Mouse (Mus musculus) granulocyte monocyte progenitor cell, adult 5-6 weeks (primary cell): ENCODE measurements at regions not wholly inside any gene's neighbourhood (a gene's known extent, or its start where the extent isn't known, plus 50 kb on each side); places are given as distances from the start of the nearest gene placed in this dataset.
A peak's percentile ranks its signal among the peaks of the same experiment; 100 is the strongest.

Source experiments
- ATAC-seq: replicated peaks from 2 replicates; pipeline ENCODE4 v1.8.0; 2016; ENCODE audit warnings: mild to moderate bottlenecking, moderate TSS enrichment, inconsistent platforms; ENCODE audit not compliant: poor library complexity, severe bottlenecking

DNA sequence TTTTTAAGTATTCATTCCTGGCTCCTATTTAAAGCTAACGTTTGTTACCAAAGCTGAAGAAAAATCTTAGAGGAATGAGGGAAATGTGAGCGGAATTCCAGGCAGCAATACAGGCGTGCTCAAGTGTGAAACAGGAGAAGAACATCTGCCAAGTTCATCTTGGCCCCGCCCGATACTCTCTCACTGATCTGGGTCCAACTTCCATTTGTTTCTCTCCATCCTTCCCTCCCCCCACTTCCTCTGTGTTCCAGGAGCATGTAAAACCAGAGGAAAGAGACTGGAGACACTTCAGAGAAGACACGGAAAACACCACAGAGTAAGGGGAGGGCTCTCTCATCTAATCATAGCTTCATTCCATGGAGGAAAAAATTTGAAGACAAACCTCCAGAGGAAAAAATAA is 346.7 kb downstream of the Gm11361 start:
- ATAC-seq = no peak

GRCm38 (mm10) chr13:28600792-28601191 is 343.5 kb downstream of the Gm11361 start:
- peak; percentile 95 for ATAC-seq

DNA sequence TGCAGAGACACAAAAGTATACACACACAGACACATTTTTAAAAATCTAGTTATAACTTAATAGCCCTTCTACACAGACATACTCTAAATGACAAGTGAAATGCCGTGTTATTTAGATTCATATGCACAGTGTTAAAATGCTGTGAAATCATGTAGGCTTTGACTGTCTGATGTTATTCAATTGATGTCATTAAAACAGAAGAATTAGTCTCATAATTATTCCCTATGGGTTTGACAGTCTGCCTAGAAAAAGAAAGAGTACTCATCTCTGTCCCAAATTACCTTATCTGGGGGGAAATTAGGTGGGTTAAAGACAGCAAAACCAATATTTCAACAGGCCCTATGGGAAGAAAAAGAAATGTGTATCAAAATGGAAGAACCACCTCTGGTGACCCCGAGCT is 339.0 kb downstream of the Gm11361 start:
- no peak for ATAC-seq

DNA sequence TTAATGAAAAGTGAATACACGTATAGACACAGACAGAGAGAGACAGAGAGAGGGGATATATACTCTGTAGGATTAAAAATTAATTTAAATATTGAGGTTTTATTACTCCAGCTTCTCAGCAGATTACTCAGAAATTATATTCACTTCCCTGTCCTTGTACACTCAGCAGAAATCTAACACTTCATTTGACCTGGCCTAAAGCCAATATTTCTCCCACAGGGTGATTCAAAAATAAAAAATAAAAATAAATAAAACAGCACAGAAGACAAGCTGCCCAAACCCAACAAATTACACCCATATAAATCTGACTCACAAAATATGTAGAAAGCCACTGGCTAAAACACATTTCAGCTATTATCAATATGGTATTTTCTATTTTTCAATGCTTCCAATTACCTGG is 334.8 kb downstream of the Gm11361 start:
- ATAC-seq = no peak

DNA sequence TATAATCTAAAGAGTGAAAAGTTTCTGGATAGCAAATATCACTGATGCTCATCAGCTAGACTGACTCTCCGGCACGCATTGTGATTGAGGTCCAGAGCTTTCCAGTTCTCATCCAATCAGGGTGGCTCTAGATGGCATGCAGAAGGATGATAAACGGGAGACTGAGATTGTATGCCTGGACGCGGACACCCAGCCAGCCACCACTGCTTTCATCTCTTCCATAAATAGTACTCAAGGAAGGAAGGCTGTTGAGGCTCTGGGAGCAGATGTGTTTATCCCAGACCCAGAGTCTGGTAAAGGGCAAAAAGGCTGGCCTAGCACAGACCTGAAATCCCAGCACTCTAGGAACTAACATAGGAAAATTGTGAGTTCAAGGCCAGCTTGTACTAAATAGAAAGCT is 330.6 kb downstream of the Gm11361 start:
- ATAC-seq = no peak

- ATAC-seq = no peak
Observed at GRCm38 (mm10) chr13:28586693-28587092, 329.4 kb downstream of the Gm11361 start.

- ATAC-seq = no peak
Observed at GRCm38 (mm10) chr13:28586140-28586539, 328.8 kb downstream of the Gm11361 start.

DNA sequence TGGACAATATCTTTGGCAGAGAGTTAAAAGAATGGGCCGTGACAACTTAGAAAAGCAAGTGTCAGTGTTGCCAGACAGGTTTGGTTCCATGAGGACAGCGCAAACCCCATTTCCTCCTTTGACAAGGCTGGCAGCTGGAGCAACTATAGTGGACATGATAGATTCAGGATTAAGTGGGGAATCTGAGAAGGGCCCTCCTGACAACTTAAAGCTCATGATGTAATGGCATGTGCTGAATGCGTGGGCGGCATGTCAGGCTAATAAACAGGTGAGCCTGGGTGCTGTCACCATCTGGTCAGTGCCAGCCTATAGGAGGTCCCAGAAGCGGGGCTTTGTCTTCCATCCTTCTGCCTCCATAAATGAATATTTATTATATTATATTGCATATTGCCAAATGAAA is 326.3 kb downstream of the Gm11361 start:
- ATAC-seq = no peak

DNA sequence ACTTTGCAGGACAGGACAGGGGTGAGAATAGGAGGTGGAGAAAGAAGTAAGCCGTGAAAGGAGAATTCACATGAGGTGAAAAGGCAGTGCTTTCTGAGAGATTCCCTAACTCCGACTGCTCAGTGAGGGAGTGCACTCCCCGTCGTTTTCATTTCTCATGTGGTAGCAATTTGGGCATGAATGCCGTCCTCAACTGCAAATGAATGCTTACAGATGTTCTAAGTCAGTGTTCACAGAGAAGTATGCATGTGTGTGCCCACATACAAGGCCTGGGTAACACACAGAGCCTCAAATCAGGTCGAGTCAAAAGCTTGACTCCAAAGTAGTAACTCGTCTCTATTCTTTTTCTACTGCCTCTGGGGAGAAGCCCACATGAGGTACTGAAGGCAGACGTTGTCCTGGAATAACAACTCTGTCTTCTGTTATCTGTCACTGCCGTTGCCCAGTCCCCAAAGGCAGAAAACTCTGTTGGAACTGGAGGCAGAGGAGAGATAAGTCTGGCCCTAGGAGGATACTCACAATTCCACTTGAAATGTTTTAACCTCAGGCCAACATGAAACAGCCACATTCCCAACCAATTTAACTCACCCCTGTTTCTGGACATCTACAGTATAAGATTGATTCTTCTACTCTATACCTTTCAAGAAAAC is 318.0 kb downstream of the Gm11361 start:
- no peak for ATAC-seq

DNA sequence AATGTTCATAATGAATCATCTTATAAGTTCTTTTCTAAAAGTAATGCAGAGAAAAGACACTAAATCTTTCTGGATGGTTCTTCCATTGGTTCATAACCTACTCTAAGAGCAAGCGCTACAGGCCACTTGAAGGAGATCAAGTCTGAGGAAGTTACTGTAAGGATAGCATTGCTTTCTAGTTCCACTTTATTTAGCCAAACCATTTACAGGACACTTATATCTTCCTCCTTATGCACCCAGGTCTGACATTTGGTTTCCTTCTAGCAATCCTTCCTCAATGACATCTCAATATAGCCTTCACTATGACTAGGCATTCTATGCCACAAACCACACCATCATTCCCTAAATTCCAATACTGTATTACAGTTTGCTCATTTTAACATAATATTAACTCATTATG is 316.0 kb downstream of the Gm11361 start:
- ATAC-seq = peak; percentile 74

DNA sequence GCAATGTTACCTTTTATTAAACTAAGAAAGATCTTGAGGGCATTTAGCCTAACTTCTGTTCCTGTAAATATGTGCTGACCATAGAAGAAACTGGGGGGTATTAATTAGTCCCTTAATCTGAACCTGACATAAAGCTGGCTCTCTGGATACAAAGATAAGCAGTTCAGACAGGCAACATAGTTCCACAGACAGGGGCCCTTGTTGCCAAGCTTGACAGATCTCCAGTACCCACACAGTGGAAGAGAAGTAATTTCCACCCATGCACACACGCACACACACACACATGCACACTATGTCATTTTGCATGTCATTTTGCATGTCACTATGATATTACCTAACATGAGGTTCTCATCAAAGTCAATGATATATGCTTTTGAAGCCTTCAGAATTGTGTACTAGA is 315.1 kb downstream of the Gm11361 start:
- no peak for ATAC-seq

- peak; percentile 62 for ATAC-seq
Observed at GRCm38 (mm10) chr13:28571716-28572115, 314.4 kb downstream of the Gm11361 start.

DNA sequence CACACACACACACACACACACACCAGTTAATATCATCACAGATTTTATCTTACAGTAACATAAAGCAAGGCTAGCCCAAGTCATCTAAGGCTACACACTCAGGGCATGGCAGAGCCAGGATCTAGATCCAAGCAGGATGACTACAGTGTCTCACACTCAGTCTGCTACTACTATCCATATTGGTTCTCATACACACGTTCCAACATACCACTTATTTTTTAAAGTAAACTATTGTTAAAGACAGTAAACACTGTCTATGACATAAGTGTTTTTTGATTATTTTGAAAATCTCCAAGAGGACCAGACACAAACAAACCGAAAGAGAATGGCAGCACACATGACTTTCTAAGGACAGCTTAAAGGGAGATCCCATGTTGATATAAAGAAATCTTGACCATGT is 306.3 kb downstream of the Gm11361 start:
- no peak for ATAC-seq

GRCm38 (mm10) chr13:28560081-28560480 is 302.8 kb downstream of the Gm11361 start:
- no peak for ATAC-seq

- ATAC-seq = peak; percentile 97
Observed at GRCm38 (mm10) chr13:28557032-28557570, 299.8 kb downstream of the Gm11361 start.

- peak; percentile 36 for ATAC-seq
Observed at GRCm38 (mm10) chr13:28556385-28556938, 299.1 kb downstream of the Gm11361 start.

GRCm38 (mm10) chr13:28554143-28554830 is 297.0 kb downstream of the Gm11361 start:
- no peak for ATAC-seq

DNA sequence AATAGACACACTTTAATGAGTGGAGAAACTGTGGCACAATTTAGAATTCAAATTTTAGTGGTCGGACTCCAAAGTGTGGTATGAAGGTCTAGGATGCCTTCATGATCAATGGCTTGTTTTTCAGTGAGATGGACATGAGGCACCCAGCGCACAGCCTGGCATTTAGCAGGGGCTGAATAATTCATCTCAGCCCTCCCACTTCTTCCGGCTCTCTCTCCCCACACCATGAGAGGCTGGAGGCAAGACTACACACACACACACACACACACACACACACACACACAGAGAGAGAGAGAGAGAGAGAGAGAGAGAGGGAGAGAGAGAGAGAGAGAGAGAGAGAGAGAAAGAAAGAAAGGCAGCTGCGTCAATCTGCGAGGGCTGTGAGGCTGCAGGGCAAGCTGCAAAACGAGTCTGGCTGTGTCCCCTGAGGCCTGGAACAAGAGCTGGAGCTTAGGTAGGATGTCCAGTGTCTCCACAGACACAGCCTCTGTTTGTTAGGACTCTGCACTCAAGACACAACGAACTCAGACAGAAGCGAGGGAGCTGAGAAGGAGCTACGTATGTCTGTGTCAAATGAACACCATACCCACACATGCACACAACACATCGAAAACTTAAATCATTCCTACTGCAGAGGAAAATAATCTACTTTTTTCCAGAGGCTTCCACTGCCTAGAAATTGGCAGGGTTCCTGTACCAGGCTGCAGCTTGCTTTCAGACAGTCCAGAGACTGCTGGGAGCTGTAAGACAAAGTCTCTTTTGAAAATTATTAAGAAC is 295.8 kb downstream of the Gm11361 start:
- ATAC-seq = no peak

- ATAC-seq = peak; percentile 65
Observed at GRCm38 (mm10) chr13:28551555-28551954, 294.2 kb downstream of the Gm11361 start.

- ATAC-seq = no peak
Observed at GRCm38 (mm10) chr13:28545797-28546196, 288.5 kb downstream of the Gm11361 start.

DNA sequence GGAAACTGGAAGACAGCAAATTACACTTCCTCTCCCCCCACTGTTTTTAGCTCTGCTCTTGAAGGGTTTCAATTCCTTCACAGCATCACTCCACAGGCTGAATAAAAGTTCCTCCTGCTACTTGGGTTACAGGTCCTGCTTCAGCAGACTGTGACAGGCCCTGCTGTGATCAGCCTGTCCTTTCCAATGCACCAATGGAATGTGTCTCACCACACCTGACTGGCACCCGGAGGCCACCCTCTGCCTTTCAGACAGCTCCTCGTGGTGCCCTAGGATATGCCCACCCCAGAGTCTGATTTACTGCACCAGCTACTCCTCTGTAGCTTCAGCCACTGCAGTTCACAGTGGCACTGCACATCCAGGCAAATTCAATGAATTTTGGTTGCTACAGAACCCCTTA is 288.0 kb downstream of the Gm11361 start:
- peak; percentile 49 for ATAC-seq
